Mouse (Mus musculus) bone marrow, adult 2 months (tissue): ENCODE data around the gene Hk1.

Experiments used
- CTCF ChIP-seq: fragments of 200-500 bp; IDR thresholded peaks from 2 replicates; pipeline ENCODE4 v1.5.1; 2011; ENCODE audit warnings: low read length, control low read depth; ENCODE audit not compliant: control insufficient read depth, insufficient read depth
- POLR2A ChIP-seq: fragments of 200-500 bp; IDR thresholded peaks from 2 replicates; pipeline ENCODE4 v1.6.1; 2011; ENCODE audit warnings: low read depth, mild to moderate bottlenecking, control low read depth, low read length, borderline replicate concordance; ENCODE audit not compliant: control insufficient read depth

DNA sequence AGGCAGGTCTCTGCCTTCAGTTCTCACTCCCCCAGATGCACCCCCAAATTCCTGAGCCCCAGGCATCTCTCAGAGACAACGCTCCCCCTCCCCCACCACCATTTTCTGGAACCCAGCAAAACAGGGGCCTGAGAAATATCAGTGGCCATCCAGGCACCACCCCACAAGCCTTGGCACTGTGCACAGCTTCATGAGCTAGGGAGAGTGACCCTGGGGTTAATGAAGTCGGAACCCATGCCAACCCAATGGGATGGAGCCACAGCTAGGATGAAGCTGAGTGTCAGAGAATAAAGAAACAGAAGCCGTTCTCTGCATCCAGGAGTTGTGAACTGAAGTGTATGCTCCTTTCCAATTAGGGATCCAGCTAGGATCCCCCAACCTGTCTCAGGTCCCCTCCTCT lies 132.6 kb downstream of the Hk1 start:
- TF ChIP-seq CTCF (no peak), POLR2A (no peak)
